Mouse (Mus musculus) kidney, embryonic 16.5 days (tissue): ENCODE data around the gene Med12. TPM values are rescaled to one million over a fixed set of nuclear protein-coding genes. Genes with fewer than 3 reads are reported as not detected.

Experiments used
- ATAC-seq: fragments of 200-750 bp; cut with Nextera tagmentation; 2 replicates; pipeline ENCODE4 v1.8.0; 2017; ENCODE audit warnings: moderate TSS enrichment; ENCODE audit not compliant: low FRiP score, low TSS enrichment
- H3K27ac ChIP-seq: fragments of 300-500 bp; sonication (generic); 2 replicates; pipeline ENCODE4 v1.5.1; 2014; ENCODE audit warnings: low read length
- H3K27me3 ChIP-seq: fragments of 300-500 bp; sonication (generic); 2 replicates; pipeline ENCODE4 v1.6.1; 2014; ENCODE audit warnings: low read length, control low read depth, mixed read lengths; ENCODE audit not compliant: insufficient read depth
- H3K36me3 ChIP-seq: fragments of 300-500 bp; sonication (generic); 2 replicates; pipeline ENCODE4 v1.6.1; 2014; ENCODE audit warnings: low read length, control low read depth, mixed read lengths; ENCODE audit not compliant: insufficient read depth
- H3K4me1 ChIP-seq: fragments of 300-500 bp; sonication (generic); 2 replicates; pipeline ENCODE4 v1.6.1; 2014; ENCODE audit warnings: low read length, control low read depth, mixed read lengths; ENCODE audit not compliant: insufficient read depth
- H3K4me2 ChIP-seq: fragments of 300-500 bp; sonication (generic); replicated peaks from 2 replicates; pipeline ENCODE4 v1.6.1; 2014; ENCODE audit warnings: low read depth, low read length
- H3K4me3 ChIP-seq: fragments of 300-500 bp; sonication (generic); 2 replicates; pipeline ENCODE4 v1.5.1; 2014; ENCODE audit warnings: mild to moderate bottlenecking, low read length
- H3K9ac ChIP-seq: fragments of 300-500 bp; sonication (generic); replicated peaks from 2 replicates; pipeline ENCODE4 v1.6.1; 2014; ENCODE audit warnings: low read length
- H3K9me3 ChIP-seq: fragments of 300-500 bp; sonication (generic); 2 replicates; pipeline ENCODE4 v1.6.1; 2016; ENCODE audit warnings: low read length, control low read depth
- WGBS: fragments of 180-500 bp; shearing (Covaris S2); extraction: QIAGEN DNeasy Blood & Tissue Kit; methylation state at CpG from one replicate; pipeline ENCODE4 v1.1.7; 2014; 5-methylcytosine and 5-hydroxymethylcytosine counted together
- polyA plus RNA-seq: library from polyadenylated mRNA; unstranded; fragments of >200 nt; fragmentation: Nextera tagmentation; extraction: Ambion mirVana; gene quantifications from 2 replicates; pipeline ENCODE4 v1.2.1, GENCODE M21; 2015

Med12 gene
- polyA plus RNA-seq, 1 experiment from 2014 or later: 40.8 TPM

- Histone ChIP-seq H3K9me3 (no peaks in the 10 kb centered on the region), H3K27me3 (peaks cover 13% of the 10 kb centered on the region; the same call in 1 of the 2 replicates), H3K36me3 (no peaks in the 10 kb centered on the region), H3K4me3 (peak within 1 kb of the TSS; percentile 5; the same call in 1 of the 2 replicates), H3K4me1 (no peaks in the 10 kb centered on the region), H3K4me2 (peak within 1 kb of the TSS; percentile 27), H3K9ac (no peak within 1 kb of the TSS), H3K27ac (no peak within 1 kb of the TSS)
- ATAC-seq: no peak
- 58% methylated on average over 5 of the region's 5 CpGs for WGBS
These were observed 5.6 kb upstream of the Med12 start, which contains the start of gene Il2rg for GRCm38 (mm10) chrX:101268025-101268754. TSS of gene Il2rg (minus strand) at chrX:101268255.

DNA sequence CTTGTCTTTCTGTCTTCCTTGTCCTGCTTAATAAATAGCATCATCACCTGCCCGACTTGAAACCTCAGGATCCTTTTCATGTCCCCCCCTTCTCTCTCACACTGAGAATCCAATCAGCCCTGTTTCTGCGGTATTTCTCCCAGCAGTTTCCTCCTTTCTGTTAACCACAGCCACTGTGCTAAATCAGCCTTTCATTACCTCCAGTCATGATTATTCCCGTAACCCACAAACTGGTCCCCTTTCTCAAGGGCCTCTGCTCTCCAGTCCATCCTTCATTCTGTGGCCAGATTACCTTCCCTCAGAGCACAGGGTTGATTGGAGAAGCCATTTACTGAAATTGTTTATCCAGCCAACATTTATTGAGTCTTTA lies 5.1 kb upstream of the Med12 start, which contains the start of gene Gm20489:
Gene Gm20489, minus strand, starts transcription at position 269 of the 370 bp plus-strand sequence.
- no peak within 1 kb of the TSS for H3K9ac ChIP-seq
- H3K4me3 ChIP-seq: no peak within 1 kb of the TSS; the same call in 1 of the 2 replicates

DNA sequence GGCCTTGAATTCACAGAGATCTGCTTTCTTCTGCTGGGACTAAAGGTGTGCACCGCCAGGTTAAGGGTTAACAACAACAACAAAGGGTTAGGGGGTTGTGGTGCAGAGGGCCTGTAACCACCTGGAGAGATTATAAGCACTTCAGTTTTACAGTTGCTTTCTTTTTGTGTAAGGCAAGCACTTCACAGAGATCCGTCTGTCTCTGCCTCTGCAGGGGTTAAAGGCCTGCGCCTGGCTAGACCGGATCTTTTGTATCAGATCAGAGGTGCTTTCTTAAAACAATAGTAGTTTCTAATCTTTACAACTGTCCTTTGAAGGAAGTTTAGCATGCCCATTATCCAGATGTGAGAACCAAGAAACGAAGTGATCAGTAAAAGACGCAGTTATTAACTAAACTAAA lies 420 bp upstream of the Med12 start:
- H3K27ac ChIP-seq: peak overlapping the region; percentile 80; the same call in 1 of the 2 replicates
- ATAC-seq: no peak
- peak overlapping the region; percentile 65 for H3K4me3 ChIP-seq
- H3K27me3 ChIP-seq: peaks cover 13% of the 10 kb centered on the region; the same call in 1 of the 2 replicates
- no peaks in the 10 kb centered on the region for H3K9me3 ChIP-seq
- peaks cover 9% of the 10 kb centered on the region; the same call in 1 of the 2 replicates for H3K4me1 ChIP-seq
- 32% methylated on average over 6 of the region's 6 CpGs for WGBS
- H3K36me3 ChIP-seq: peaks cover 9% of the 10 kb centered on the region; the same call in 1 of the 2 replicates
- peak overlapping the region; percentile 46 for H3K9ac ChIP-seq
- peak overlapping the region; percentile 56 for H3K4me2 ChIP-seq

More for the DNA sequence above, 5.1 kb upstream of the Med12 start, which contains the start of gene Gm20489:
- Histone ChIP-seq H3K4me2 (peak within 1 kb of the TSS; percentile 27), H3K9me3 (no peaks in the 10 kb centered on the region), H3K36me3 (no peaks in the 10 kb centered on the region), H3K4me1 (no peaks in the 10 kb centered on the region), H3K27ac (no peak within 1 kb of the TSS), H3K27me3 (peaks cover 15% of the 10 kb centered on the region; the same call in 1 of the 2 replicates)
- WGBS: 53% methylated on average over 3 of the region's 3 CpGs
- no peak for ATAC-seq

DNA sequence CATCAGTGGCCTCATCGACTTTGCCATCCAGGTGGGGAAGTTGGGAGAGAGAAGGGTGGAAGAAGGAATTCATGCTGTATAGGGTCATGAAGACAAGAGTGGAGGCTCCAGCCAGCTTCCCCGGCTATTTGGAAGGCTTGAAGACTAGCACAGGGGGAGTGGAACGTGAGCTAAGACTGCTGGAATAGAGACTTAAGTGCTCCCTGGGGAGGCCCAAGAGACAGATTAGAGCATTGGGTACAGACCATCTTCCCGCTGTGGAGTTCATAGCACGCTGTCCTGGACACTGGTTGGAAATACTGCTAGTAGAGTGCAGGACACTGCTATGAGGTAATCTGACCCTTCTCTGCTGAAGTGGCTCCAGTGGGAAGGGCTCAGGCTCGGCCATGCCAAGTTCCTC lies 9.0 kb downstream of the Med12 start:
- H3K36me3 ChIP-seq: peaks cover 59% of the 10 kb centered on the region
- ATAC-seq: no peak
- no peak overlapping the region for H3K9ac ChIP-seq
- no peaks in the 10 kb centered on the region for H3K9me3 ChIP-seq
- 0 out of 2 replicates have a peak, but pooled peaks cover 6% of the 10 kb centered on the region for H3K27me3 ChIP-seq
- no peak overlapping the region for H3K4me3 ChIP-seq
- H3K4me1 ChIP-seq: no peaks in the 10 kb centered on the region
- 67% methylated on average over 6 of the region's 6 CpGs for WGBS
- no peak overlapping the region for H3K4me2 ChIP-seq
- H3K27ac ChIP-seq: no peak overlapping the region

GRCm38 (mm10) chrX:101285534-101285933 lies 11.7 kb downstream of the Med12 start:
- H3K36me3 ChIP-seq: peaks cover 70% of the 10 kb centered on the region
- ATAC-seq: peak; percentile 59; the same call in 1 of the 2 replicates
- no peak overlapping the region for H3K4me2 ChIP-seq
- H3K4me1 ChIP-seq: no peaks in the 10 kb centered on the region
- H3K4me3 ChIP-seq: no peak overlapping the region
- H3K9me3 ChIP-seq: no peaks in the 10 kb centered on the region
- H3K9ac ChIP-seq: no peak overlapping the region
- H3K27ac ChIP-seq: no peak overlapping the region
- WGBS: 31% methylated on average over 6 of the region's 6 CpGs
- peaks cover 6% of the 10 kb centered on the region; the same call in 1 of the 2 replicates for H3K27me3 ChIP-seq

GRCm38 (mm10) chrX:101285953-101286670 lies 12.3 kb downstream of the Med12 start:
- Histone ChIP-seq H3K4me3 (no peak overlapping the region), H3K27me3 (peaks cover 4% of the 10 kb centered on the region; the same call in 1 of the 2 replicates), H3K4me1 (no peaks in the 10 kb centered on the region), H3K9me3 (no peaks in the 10 kb centered on the region), H3K4me2 (no peak overlapping the region), H3K36me3 (peaks cover 69% of the 10 kb centered on the region), H3K9ac (no peak overlapping the region), H3K27ac (no peak overlapping the region)
- 93% methylated on average over 14 of the region's 14 CpGs for WGBS
- ATAC-seq: no peak

- peaks cover 2% of the 10 kb centered on the region; the same call in 1 of the 2 replicates for H3K27me3 ChIP-seq
- H3K4me1 ChIP-seq: no peaks in the 10 kb centered on the region
- H3K4me2 ChIP-seq: no peak overlapping the region
- peaks cover 67% of the 10 kb centered on the region for H3K36me3 ChIP-seq
- ATAC-seq: no peak
- no peaks in the 10 kb centered on the region for H3K9me3 ChIP-seq
- no peak overlapping the region for H3K4me3 ChIP-seq
- no peak overlapping the region for H3K9ac ChIP-seq
- no peak overlapping the region for H3K27ac ChIP-seq
- whole genome bisulfite sequencing: 89% methylated on average over 3 of the region's 3 CpGs
These were observed 13.7 kb downstream of the Med12 start for GRCm38 (mm10) chrX:101287543-101287942.

- no peak overlapping the region for H3K4me2 ChIP-seq
- H3K4me1 ChIP-seq: no peaks in the 10 kb centered on the region
- H3K4me3 ChIP-seq: no peak overlapping the region
- ATAC-seq: no peak
- H3K9me3 ChIP-seq: no peaks in the 10 kb centered on the region
- H3K36me3 ChIP-seq: peaks cover 71% of the 10 kb centered on the region
- WGBS: 92% methylated on average over 6 of the region's 6 CpGs
- H3K27ac ChIP-seq: no peak overlapping the region
- H3K9ac ChIP-seq: no peak overlapping the region
- H3K27me3 ChIP-seq: no peaks in the 10 kb centered on the region; the same call in 1 of the 2 replicates
These were observed 14.6 kb downstream of the Med12 start for GRCm38 (mm10) chrX:101288432-101288831.

GRCm38 (mm10) chrX:101289037-101289436 lies 15.2 kb downstream of the Med12 start:
- no peak overlapping the region for H3K27ac ChIP-seq
- ATAC-seq: no peak
- H3K9me3 ChIP-seq: no peaks in the 10 kb centered on the region
- H3K36me3 ChIP-seq: peaks cover 69% of the 10 kb centered on the region
- WGBS: 89% methylated on average over 7 of the region's 7 CpGs
- no peaks in the 10 kb centered on the region; the same call in 1 of the 2 replicates for H3K27me3 ChIP-seq
- H3K9ac ChIP-seq: no peak overlapping the region
- H3K4me2 ChIP-seq: no peak overlapping the region
- H3K4me3 ChIP-seq: no peak overlapping the region
- no peaks in the 10 kb centered on the region for H3K4me1 ChIP-seq
